Mouse (Mus musculus) forebrain, embryonic 14.5 days (tissue): Measurements from ENCODE around the gene Tpd52l1. TPM values are rescaled to one million over a fixed set of nuclear protein-coding genes. Genes with fewer than 3 reads are reported as not detected.
A peak's percentile ranks its signal among the peaks of the same experiment; 100 is the strongest.

Experiments
- ATAC-seq: fragments of 200-750 bp; cut with Nextera tagmentation; 2 replicates; pipeline ENCODE4 v1.8.0; 2017; ENCODE audit warnings: mild to moderate bottlenecking, moderate library complexity
- DNase-seq: peaks from one replicate; pipeline ENCODE4 v3.0.0-alpha.2; 2015; ENCODE audit warnings: low spot score
- H3K27ac ChIP-seq: fragments of 300-500 bp; sonication (generic); 2 replicates; pipeline ENCODE4 v1.5.1; 2014; ENCODE audit warnings: low read depth, mild to moderate bottlenecking, control low read depth, low read length, moderate library complexity
- H3K27me3 ChIP-seq: fragments of 300-500 bp; sonication (generic); replicated peaks from 2 replicates; pipeline ENCODE4 v1.6.1; 2014; ENCODE audit warnings: low read length, control low read depth, mixed read lengths; ENCODE audit not compliant: control insufficient read depth, insufficient read depth
- H3K36me3 ChIP-seq: fragments of 300-500 bp; sonication (generic); 2 replicates; pipeline ENCODE4 v1.6.1; 2014; ENCODE audit warnings: low read length, control low read depth; ENCODE audit not compliant: control insufficient read depth, insufficient read depth
- H3K4me1 ChIP-seq: fragments of 300-500 bp; sonication (generic); 2 replicates; pipeline ENCODE4 v1.6.1; 2014; ENCODE audit warnings: antibody characterized with exemption, low read length, control low read depth; ENCODE audit not compliant: control insufficient read depth, insufficient read depth
- H3K4me2 ChIP-seq: fragments of 300-500 bp; sonication (generic); 2 replicates; pipeline ENCODE4 v1.6.1; 2014; ENCODE audit warnings: mild to moderate bottlenecking, control low read depth, low read length
- H3K4me3 ChIP-seq: fragments of 300-500 bp; sonication (generic); 2 replicates; pipeline ENCODE4 v1.5.1; 2014; ENCODE audit warnings: low read depth, low read length, control low read depth
- H3K9ac ChIP-seq: fragments of 300-500 bp; sonication (generic); 2 replicates; pipeline ENCODE4 v1.6.1; 2014; ENCODE audit warnings: mild to moderate bottlenecking, low read length, control low read depth, moderate library complexity
- H3K9me3 ChIP-seq: fragments of 300-500 bp; sonication (generic); replicated peaks from 2 replicates; pipeline ENCODE4 v1.6.1; 2016; ENCODE audit warnings: low read length, control low read depth, mixed read lengths; ENCODE audit not compliant: control insufficient read depth
- WGBS: fragments of 180-500 bp; shearing (Covaris S2); extraction: QIAGEN DNeasy Blood & Tissue Kit; methylation state at CpG from one replicate; pipeline ENCODE4 v1.1.7; 2014; 5-methylcytosine and 5-hydroxymethylcytosine counted together
- polyA plus RNA-seq: library from polyadenylated mRNA; unstranded; fragments of >200 nt; fragmentation: Nextera tagmentation; extraction: Ambion mirVana; gene quantifications from 2 replicates; pipeline ENCODE4 v1.2.1, GENCODE M21; 2014

The Tpd52l1 gene
- polyA plus RNA-seq, 1 experiment from 2014 or later: 20.4 TPM

- Histone ChIP-seq H3K36me3 (no peaks in the 10 kb centered on the region), H3K9ac (no peak overlapping the region), H3K4me2 (no peak overlapping the region), H3K9me3 (no peaks in the 10 kb centered on the region), H3K4me1 (no peaks in the 10 kb centered on the region), H3K27ac (no peak overlapping the region), H3K4me3 (no peak overlapping the region), H3K27me3 (no peaks in the 10 kb centered on the region)
- ATAC-seq (no peak), DNase-seq (no peak)
- 51% methylated on average over 7 of the region's 7 CpGs for WGBS
Observed at GRCm38 (mm10) chr10:31354886-31355461, 90.8 kb downstream of the Tpd52l1 start.

GRCm38 (mm10) chr10:31354141-31354540 is 91.6 kb downstream of the Tpd52l1 start:
- H3K9ac ChIP-seq: no peak overlapping the region
- H3K36me3 ChIP-seq: no peaks in the 10 kb centered on the region
- H3K4me2 ChIP-seq: no peak overlapping the region
- H3K9me3 ChIP-seq: no peaks in the 10 kb centered on the region
- no peak for DNase-seq
- H3K4me3 ChIP-seq: no peak overlapping the region
- WGBS: 96% methylated on average over 2 of the region's 2 CpGs
- no peak for ATAC-seq
- no peaks in the 10 kb centered on the region for H3K27me3 ChIP-seq
- no peaks in the 10 kb centered on the region for H3K4me1 ChIP-seq
- H3K27ac ChIP-seq: no peak overlapping the region

- WGBS: 55% methylated on average over 1 of the region's 1 CpGs
- H3K27me3 ChIP-seq: no peaks in the 10 kb centered on the region
- H3K9me3 ChIP-seq: no peaks in the 10 kb centered on the region
- no peak overlapping the region for H3K9ac ChIP-seq
- no peak for ATAC-seq
- no peak overlapping the region for H3K27ac ChIP-seq
- H3K4me3 ChIP-seq: no peak overlapping the region
- no peaks in the 10 kb centered on the region for H3K4me1 ChIP-seq
- H3K36me3 ChIP-seq: no peaks in the 10 kb centered on the region
- DNase-seq: no peak
- H3K4me2 ChIP-seq: no peak overlapping the region
Observed at GRCm38 (mm10) chr10:31352845-31353427, 92.8 kb downstream of the Tpd52l1 start.

- Histone ChIP-seq H3K9me3 (no peaks in the 10 kb centered on the region), H3K4me2 (no peak overlapping the region), H3K4me1 (no peaks in the 10 kb centered on the region), H3K27me3 (no peaks in the 10 kb centered on the region), H3K9ac (no peak overlapping the region), H3K27ac (no peak overlapping the region), H3K4me3 (no peak overlapping the region), H3K36me3 (no peaks in the 10 kb centered on the region)
- WGBS: 86% methylated on average over 2 of the region's 2 CpGs
- DNase-seq: no peak
- ATAC-seq: no peak
Observed at GRCm38 (mm10) chr10:31351056-31351455, 94.7 kb downstream of the Tpd52l1 start.

- 87% methylated on average over 8 of the region's 8 CpGs for WGBS
- Histone ChIP-seq H3K4me3 (no peak overlapping the region), H3K4me2 (no peak overlapping the region), H3K9me3 (no peaks in the 10 kb centered on the region), H3K4me1 (no peaks in the 10 kb centered on the region), H3K27ac (no peak overlapping the region), H3K9ac (no peak overlapping the region), H3K36me3 (no peaks in the 10 kb centered on the region), H3K27me3 (no peaks in the 10 kb centered on the region)
- ATAC-seq (no peak), DNase-seq (no peak)
Observed at GRCm38 (mm10) chr10:31346401-31346800, 99.4 kb downstream of the Tpd52l1 start.

GRCm38 (mm10) chr10:31336432-31336831 is 109.3 kb downstream of the Tpd52l1 start:
- Histone ChIP-seq H3K27me3 (no peaks in the 10 kb centered on the region), H3K27ac (no peak overlapping the region), H3K4me1 (no peaks in the 10 kb centered on the region), H3K9me3 (no peaks in the 10 kb centered on the region), H3K4me2 (no peak overlapping the region), H3K36me3 (no peaks in the 10 kb centered on the region), H3K9ac (no peak overlapping the region), H3K4me3 (no peak overlapping the region)
- ATAC-seq (no peak), DNase-seq (no peak)
- WGBS: 93% methylated on average over 5 of the region's 5 CpGs

GRCm38 (mm10) chr10:31331225-31331775 is 114.5 kb downstream of the Tpd52l1 start:
- Histone ChIP-seq H3K27me3 (no peaks in the 10 kb centered on the region), H3K4me1 (no peaks in the 10 kb centered on the region), H3K36me3 (peaks cover 15% of the 10 kb centered on the region; the same call in 1 of the 2 replicates), H3K9ac (no peak overlapping the region), H3K4me2 (no peak overlapping the region), H3K27ac (no peak overlapping the region), H3K9me3 (no peaks in the 10 kb centered on the region), H3K4me3 (no peak overlapping the region)
- ATAC-seq (peak; percentile 82), DNase-seq (peak; percentile 62)
- 78% methylated on average over 4 of the region's 4 CpGs for WGBS

- Histone ChIP-seq H3K27ac (no peak overlapping the region), H3K9me3 (no peaks in the 10 kb centered on the region), H3K4me2 (no peak overlapping the region), H3K4me1 (no peaks in the 10 kb centered on the region), H3K9ac (no peak overlapping the region), H3K4me3 (no peak overlapping the region), H3K27me3 (no peaks in the 10 kb centered on the region), H3K36me3 (peaks cover 20% of the 10 kb centered on the region; the same call in 1 of the 2 replicates)
- WGBS: 93% methylated on average over 3 of the region's 3 CpGs
- DNase-seq (no peak), ATAC-seq (no peak)
Observed at GRCm38 (mm10) chr10:31330286-31330962, 115.3 kb downstream of the Tpd52l1 start.

- Histone ChIP-seq H3K36me3 (peaks cover 20% of the 10 kb centered on the region; the same call in 1 of the 2 replicates), H3K9ac (no peak overlapping the region), H3K9me3 (no peaks in the 10 kb centered on the region), H3K4me3 (no peak overlapping the region), H3K27me3 (no peaks in the 10 kb centered on the region), H3K4me1 (no peaks in the 10 kb centered on the region), H3K27ac (no peak overlapping the region), H3K4me2 (no peak overlapping the region)
- no peak for DNase-seq
- 90% methylated on average over 1 of the region's 1 CpGs for WGBS
- no peak for ATAC-seq
Observed at GRCm38 (mm10) chr10:31329436-31329835, 116.3 kb downstream of the Tpd52l1 start.
